Mouse (Mus musculus): ENCODE results near the gene Otos.

GRCm38 (mm10) chr1:92654676-92655075, 6.0 kb upstream of the Otos start:
- TF ChIP-seq CTCF (IDR thresholded peaks at IDR 0.05; ENCODE audit: borderline replicate concordance, control insufficient read depth, extremely low read depth, insufficient read depth, low read length, poor library complexity) (no peak), POLR2A (IDR thresholded peaks at IDR 0.05; ENCODE audit: control insufficient read depth, extremely low read depth, insufficient read depth, low read length, poor library complexity) (no peak)

Data from thymus, adult 2 months (tissue).